Mouse (Mus musculus) frontal cortex, postnatal 25 days (tissue): ENCODE data around the gene Proser3.

Experiments used
- DNase-seq, 2 experiments: peaks; one replicate each; pipeline ENCODE4 v3.0.0; 2022; ENCODE audit warnings: low spot score in 2 of 2

The Proser3 gene

DNA sequence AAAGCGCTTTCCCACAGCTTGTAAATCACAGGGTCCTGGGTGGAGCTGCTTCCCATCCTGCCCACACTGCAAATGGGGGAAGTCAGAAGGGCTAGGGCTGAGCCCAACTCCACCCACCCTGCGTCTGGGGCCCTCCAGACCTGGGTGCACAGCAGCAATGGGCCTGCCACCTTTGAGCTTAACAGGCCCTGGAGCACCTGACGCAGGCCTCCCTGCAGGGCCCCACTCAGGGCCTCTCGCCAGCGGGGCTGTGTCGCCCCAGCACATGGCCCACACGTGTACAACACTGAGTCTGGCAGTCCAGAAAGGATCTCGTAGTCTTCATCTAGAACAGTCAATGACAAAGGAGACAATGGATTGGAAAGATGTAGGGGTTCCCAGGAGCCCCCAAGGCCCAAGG, 27.9 kb upstream of the Proser3 start:
- no peak for DNase-seq

- DNase-seq, result no peak
These were observed 20.9 kb upstream of the Proser3 start for GRCm38 (mm10) chr7:30572969-30573368.

DNA sequence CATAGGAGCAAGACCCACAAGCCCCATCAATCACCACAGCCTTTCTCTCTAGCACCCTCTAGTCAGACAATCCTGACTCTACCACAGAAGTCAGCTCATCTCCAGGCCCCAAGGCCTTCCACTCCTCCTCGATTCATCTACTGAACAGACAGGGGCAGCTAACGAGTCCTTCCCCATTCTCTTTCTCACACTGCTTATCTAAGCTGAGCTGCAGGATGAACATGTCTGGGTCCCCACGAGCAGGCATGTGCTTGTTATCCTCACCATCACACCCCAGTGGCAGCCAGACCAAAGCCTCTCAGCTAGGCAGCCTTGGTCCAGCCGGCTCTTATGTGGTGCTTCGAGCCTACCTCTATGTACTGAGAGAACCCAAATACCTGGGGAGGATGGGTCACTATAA, 20.3 kb upstream of the Proser3 start:
- no peak for DNase-seq

- DNase-seq, result no peak
These were observed 15.5 kb upstream of the Proser3 start for GRCm38 (mm10) chr7:30567555-30567954.

DNA sequence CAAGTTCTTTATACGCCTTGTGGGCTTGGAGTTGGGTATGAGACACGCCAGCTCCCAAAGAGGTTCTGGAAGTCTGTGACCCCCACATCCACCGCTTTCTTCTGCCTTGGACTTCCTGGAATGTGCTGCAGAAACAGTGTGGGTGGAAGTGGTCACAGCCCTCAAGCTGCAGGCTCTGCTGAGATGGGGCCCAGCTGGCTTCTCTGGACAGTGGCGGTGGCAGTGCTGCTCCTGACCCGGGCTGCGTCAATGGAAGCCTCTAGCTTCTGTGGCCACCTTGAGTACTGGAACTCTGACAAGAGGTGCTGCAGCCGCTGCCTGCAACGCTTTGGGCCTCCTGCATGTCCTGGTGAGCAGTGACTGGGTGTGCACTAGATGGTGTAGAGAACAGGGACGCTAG, 13.9 kb upstream of the Proser3 start:
- no peak for DNase-seq

- no peak for DNase-seq
These were observed 13.0 kb upstream of the Proser3 start, which contains the start of gene Igflr1 for GRCm38 (mm10) chr7:30564970-30565571. Gene Igflr1, plus strand, starts transcription at chr7:30565427.

- DNase-seq, result no peak
These were observed 11.8 kb upstream of the Proser3 start for GRCm38 (mm10) chr7:30563906-30564280.

- DNase-seq, result peak; percentile 82 to 92
These were observed 11.2 kb upstream of the Proser3 start, which contains the start of the genes U2af1l4, Gm49396 and Psenen for GRCm38 (mm10) chr7:30563117-30563905. Gene U2af1l4, plus strand, starts transcription at chr7:30563301. Gene Gm49396, plus strand, starts transcription at chr7:30563344. Gene Psenen, minus strand, starts transcription at chr7:30563627.

GRCm38 (mm10) chr7:30562526-30563116, 10.5 kb upstream of the Proser3 start:
- no peak for DNase-seq

DNA sequence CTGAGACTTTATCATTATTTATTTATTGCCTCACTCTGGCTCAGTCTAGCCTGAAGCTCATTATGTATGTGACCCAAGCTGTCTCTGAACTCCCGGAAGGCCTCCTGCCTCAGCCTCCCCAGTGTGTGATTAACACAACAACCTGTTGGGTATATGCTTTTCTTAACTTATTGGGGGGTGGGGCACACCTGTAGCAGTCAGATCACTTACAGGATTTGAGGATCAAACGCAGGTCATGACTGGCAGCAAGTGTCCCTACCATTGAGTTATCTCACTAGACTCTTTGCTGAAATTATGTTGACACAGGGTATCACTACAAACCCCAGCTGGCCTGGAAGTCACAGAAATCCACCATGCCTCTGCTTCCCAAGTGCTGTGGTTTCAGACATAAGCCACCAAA, 8.2 kb upstream of the Proser3 start:
- DNase-seq, result no peak

DNA sequence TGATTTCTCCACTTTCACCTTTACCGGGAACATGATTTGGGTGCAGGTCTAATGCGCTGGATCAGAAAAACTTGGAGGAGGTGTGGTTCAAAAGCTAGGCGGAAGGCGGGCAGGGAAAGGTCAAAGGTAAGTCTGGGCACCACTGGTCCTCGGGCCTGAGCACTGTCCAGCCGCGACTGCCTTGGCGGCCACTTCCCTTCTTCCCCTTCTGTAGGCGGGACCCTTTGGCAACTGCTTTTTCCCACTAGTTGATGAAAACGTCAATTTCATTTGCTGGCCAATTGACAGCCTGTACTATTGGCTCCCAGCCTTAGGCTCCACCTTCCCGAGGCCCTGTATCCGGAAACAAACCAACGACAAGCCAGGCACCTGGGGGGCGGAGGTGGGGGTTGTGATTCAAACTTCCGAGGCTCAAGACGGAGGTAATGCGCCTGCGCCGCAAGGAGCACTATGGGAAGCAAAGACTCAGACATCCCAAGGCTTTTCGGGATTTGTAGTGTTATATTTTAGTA, 7.4 kb upstream of the Proser3 start, which contains the start of gene Lin37:
Lin37 (minus strand) TSS at position 396 of the 512 bp plus-strand sequence.
- peak; percentile 88 to 96 for DNase-seq

- no peak for DNase-seq
These were observed 6.8 kb upstream of the Proser3 start for GRCm38 (mm10) chr7:30558656-30559442.

- no peak for DNase-seq
These were observed 5.9 kb upstream of the Proser3 start for GRCm38 (mm10) chr7:30557901-30558514.

DNA sequence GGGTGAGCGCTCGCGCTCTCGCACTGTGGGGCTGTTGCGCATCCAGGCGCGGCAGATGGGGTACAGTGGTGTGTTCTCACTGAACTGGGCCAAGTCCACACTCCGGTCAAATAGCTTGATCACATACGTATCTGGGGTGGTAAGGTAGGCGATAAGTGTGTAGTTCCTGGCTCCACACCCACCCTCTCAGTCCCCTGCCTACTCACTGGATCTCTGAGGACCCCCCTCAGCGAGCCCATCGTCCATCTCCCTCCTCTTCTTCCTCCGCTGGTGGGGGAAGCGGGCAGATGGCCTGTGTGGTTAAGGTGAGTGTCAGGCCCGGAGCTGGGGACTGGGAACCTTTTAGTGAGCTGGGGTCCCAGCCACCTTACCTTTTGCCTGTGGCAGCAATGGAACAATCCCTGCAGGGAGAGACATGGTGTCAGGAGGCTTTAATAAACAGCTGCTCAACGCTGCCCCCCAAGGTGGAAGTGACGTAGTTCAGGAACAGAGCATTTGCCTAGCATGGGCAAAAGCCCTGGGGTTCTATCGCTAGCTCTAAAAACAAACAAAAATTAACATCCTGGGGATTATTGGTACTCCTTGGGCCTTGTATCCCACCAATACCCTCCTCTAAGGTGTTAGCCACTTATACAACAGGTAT, 4.9 kb upstream of the Proser3 start:
- DNase-seq, result no peak

DNA sequence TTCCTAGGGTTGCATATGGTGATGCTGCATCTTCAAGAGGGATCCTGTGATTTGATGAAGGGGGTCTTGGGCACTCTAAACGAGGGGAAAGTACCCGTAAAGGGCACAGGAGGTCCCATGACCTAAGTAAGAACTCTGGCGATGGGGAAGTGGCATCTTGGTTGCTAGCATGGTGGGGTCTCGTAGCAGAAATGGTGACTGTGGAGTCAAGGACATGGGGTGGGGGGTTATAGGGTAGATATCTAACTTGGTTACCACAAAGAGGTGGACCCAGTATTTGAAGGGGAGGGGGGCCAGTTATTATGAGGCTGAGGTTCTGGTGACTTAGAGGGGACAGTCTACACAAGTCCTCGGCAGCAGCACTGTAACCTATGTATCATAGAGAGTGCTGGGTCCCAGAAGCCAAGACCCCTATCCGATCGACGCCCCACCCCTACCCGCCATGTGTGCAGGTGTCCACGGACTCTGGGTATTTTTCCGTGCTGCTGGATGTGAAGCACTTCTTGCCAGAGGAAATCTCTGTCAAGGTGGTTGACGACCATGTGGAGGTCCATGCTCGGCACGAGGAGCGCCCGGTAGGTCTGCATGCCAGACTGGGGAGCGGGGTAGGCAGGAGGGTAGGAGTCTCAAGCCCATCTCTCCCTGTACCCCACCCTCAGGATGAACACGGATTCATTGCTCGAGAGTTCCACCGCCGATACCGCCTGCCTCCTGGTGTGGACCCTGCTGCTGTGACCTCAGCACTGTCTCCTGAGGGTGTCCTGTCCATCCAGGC, 1.9 kb upstream of the Proser3 start:
- DNase-seq, result no peak

DNA sequence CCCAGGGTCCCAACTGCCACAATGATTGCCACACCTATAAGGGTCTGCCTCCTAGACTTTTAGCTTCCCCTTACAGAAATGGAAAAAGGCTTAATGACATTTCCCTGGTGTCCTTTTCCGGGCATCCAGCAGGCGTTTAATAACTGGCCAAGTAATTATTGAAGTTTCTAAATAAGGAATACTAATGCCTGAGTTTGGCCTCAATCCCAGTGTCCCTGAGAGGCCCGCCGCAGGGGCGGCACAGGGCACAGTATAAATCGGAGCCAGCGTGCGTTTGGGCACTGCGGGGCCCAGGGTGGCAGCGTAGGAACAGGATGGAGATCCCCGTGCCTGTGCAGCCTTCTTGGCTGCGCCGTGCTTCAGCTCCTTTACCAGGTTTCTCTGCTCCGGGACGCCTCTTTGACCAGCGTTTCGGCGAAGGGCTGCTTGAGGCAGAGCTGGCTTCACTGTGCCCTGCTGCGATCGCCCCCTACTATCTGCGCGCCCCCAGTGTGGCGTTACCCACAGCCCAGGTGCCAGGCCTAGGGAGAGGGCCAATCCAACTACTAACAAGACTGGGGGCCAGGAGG, 1.0 kb upstream of the Proser3 start:
- no peak for DNase-seq

DNA sequence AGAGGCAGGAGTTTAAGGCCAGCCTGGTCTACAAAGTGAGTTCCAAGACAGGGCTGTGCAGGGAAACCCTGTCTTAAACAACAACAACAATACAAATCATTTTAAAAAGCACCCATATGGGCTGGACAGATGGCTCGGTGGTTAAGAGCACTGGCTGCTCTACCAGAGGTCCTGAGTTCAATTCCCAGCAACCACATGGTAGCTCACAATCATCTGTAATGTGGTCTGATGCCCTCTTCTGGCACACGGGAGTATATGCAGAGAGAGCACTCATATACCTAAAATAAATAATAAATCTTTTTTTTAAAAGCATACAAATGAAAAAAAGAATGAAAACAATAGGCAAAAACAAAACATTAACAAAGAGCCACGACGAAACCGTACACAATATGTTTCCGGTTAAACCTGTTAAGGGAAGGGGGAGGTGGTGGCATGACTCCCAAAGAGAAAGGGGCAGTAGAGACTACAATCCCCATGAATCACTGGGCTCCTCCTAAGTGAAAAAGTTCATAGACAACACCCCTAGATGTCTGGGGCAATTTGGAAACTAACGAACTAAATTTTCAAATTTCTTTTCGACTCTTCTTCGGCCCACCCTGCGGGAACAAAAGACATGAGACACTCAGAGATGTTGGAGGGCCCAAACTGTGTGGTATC, 526 bp downstream of the Proser3 start:
- no peak for DNase-seq

- DNase-seq, result no peak
These were observed 1.5 kb downstream of the Proser3 start for GRCm38 (mm10) chr7:30550603-30551002.

- no peak for DNase-seq
These were observed 2.2 kb downstream of the Proser3 start for GRCm38 (mm10) chr7:30549880-30550279.
